ENCODE assay signal across 8 mouse cellular contexts in the genomic region with DNA sequence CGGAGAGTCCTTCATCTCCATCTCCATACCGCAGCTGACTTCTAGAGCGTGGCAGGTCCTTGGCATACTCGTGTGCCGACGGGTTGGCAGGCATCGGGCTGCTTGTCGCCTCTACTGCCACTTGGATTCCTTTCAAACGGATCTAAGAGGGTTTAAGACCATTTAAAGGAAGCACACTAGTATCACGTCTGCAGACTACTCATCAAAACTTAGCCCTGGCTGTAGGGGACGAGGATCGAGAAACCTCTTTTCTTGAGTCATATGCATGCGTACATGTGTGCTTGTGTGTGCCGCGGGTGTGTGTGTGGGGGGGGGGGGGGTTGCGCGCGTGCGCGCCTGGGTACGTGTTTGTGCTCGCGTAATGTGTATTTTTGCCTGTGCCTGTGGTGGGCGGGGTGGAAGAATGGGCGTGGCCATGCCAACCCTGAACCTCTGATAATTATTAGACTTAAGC. TPM values are rescaled to one million over a fixed set of nuclear protein-coding genes. Genes with fewer than 3 reads are reported as not detected.
DNase-seq lines count a peak whose midpoint lies in the region; ATAC-seq lines count a peak whose summit lies in the region.

No protein-coding gene starts in this region.

- H3K36me3 ChIP-seq in embryonic facial prominence, embryonic 12.5 days: peaks cover 3% of the 10 kb centered on the region; the same call in 1 of the 2 replicates
- peaks cover 3% of the 10 kb centered on the region; the same call in 1 of the 2 replicates for H3K36me3 ChIP-seq in liver, embryonic 12.5 days
- no peaks in the 10 kb centered on the region; the same call in 1 of the 2 replicates for H3K36me3 ChIP-seq in stomach, embryonic 16.5 days (ENCODE audit: control insufficient read depth, insufficient read depth, low read length)

- 0% methylated on average over 25 of the region's 25 CpGs for WGBS in embryonic facial prominence, embryonic 12.5 days
- WGBS in liver, embryonic 12.5 days (ENCODE audit: insufficient replicate concordance): under 1% methylated on average over 20 of the region's 25 CpGs
- under 1% methylated on average over 25 of the region's 25 CpGs for WGBS in stomach, embryonic 16.5 days

- ATAC-seq in embryonic facial prominence, embryonic 12.5 days (ENCODE audit: insufficient number of reproducible peaks, insufficient read depth, low FRiP score, low TSS enrichment): 0 out of 2 replicates have a peak, but pooled peaks have one; percentile 9
- ATAC-seq in liver, embryonic 12.5 days: peak; percentile 51
- peak; percentile 62 for ATAC-seq in stomach, embryonic 16.5 days (ENCODE audit: insufficient read depth, low FRiP score)

- H3K4me2 ChIP-seq in embryonic facial prominence, embryonic 12.5 days (replicated peaks): peak overlapping the region; percentile 68
- H3K4me2 ChIP-seq in liver, embryonic 12.5 days: peak overlapping the region; percentile 94
- peak overlapping the region; percentile 94 for H3K4me2 ChIP-seq in stomach, embryonic 16.5 days (ENCODE audit: low read depth, low read length)

- H3K4me3 ChIP-seq in embryonic facial prominence, embryonic 12.5 days: peak overlapping the region; percentile 85
- peak overlapping the region; percentile 89 for H3K4me3 ChIP-seq in liver, embryonic 12.5 days
- peak overlapping the region; percentile 89 for H3K4me3 ChIP-seq in stomach, embryonic 16.5 days (replicated peaks; ENCODE audit: low read length)

- no peaks in the 10 kb centered on the region for H3K27me3 ChIP-seq in embryonic facial prominence, embryonic 12.5 days
- H3K27me3 ChIP-seq in liver, embryonic 12.5 days (replicated peaks): no peaks in the 10 kb centered on the region
- H3K27me3 ChIP-seq in stomach, embryonic 16.5 days (ENCODE audit: control insufficient read depth, insufficient read depth, low read length): no peaks in the 10 kb centered on the region

- peak overlapping the region; percentile 52 for H3K9ac ChIP-seq in embryonic facial prominence, embryonic 12.5 days
- H3K9ac ChIP-seq in liver, embryonic 12.5 days: peak overlapping the region; percentile 84
- H3K9ac ChIP-seq in stomach, embryonic 16.5 days (ENCODE audit: low read length): peak overlapping the region; percentile 84

- DNase-seq in B cell, adult 2 months: peak; percentile 82 to 84
- peak; percentile 71 for DNase-seq in adrenal gland, postnatal 10 days
- peak; percentile 66 to 68 for DNase-seq in heart, adult 9 months (ENCODE audit: low spot score in 2 of 2)
- DNase-seq in kidney, adult 9 months: peak; percentile 91
- peak; percentile 89 for DNase-seq in naive thymus-derived CD4-positive, alpha-beta T cell, adult 2 months (ENCODE audit: low read depth)

- peak overlapping the region; percentile 91 for H3K27ac ChIP-seq in embryonic facial prominence, embryonic 12.5 days
- peak overlapping the region; percentile 94 for H3K27ac ChIP-seq in liver, embryonic 12.5 days
- peak overlapping the region; percentile 96 for H3K27ac ChIP-seq in stomach, embryonic 16.5 days (ENCODE audit: low read length)

- H3K9me3 ChIP-seq in embryonic facial prominence, embryonic 12.5 days: no peaks in the 10 kb centered on the region
- H3K9me3 ChIP-seq in liver, embryonic 12.5 days (replicated peaks): no peaks in the 10 kb centered on the region
- no peaks in the 10 kb centered on the region for H3K9me3 ChIP-seq in stomach, embryonic 16.5 days (replicated peaks; ENCODE audit: control insufficient read depth, low read length)

- H3K4me1 ChIP-seq in embryonic facial prominence, embryonic 12.5 days: peaks cover 7% of the 10 kb centered on the region
- H3K4me1 ChIP-seq in liver, embryonic 12.5 days: peaks cover 39% of the 10 kb centered on the region
- H3K4me1 ChIP-seq in stomach, embryonic 16.5 days (ENCODE audit: control insufficient read depth, insufficient read depth, low read length): peaks cover 12% of the 10 kb centered on the region

RNA-seq across cellular contexts. Expression of a gene that starts 0.7 kb away (rescaled TPM):
- 10 to 100 TPM in 1 of 2 experiments, 1 to 10 TPM in 1; 9.8 to 10.3 TPM for total RNA-seq in adrenal gland, postnatal 10 days (2021)
- polyA plus RNA-seq in embryonic facial prominence, embryonic 12.5 days (2016; fragmentation: Nextera tagmentation; extraction: Ambion mirVana): 69.8 and 70.9 TPM in 2 replicates
- 26.9 and 27.8 TPM in 2 replicates for polyA plus RNA-seq in liver, embryonic 12.5 days (2016; fragmentation: Nextera tagmentation; extraction: Ambion mirVana)
- polyA plus RNA-seq in stomach, embryonic 16.5 days (2015; fragmentation: Nextera tagmentation; extraction: Ambion mirVana): 22.3 and 24.7 TPM in 2 replicates

RNA-seq across cellular contexts. Expression of a gene that starts 23.4 kb away (rescaled TPM):
- total RNA-seq in adrenal gland, postnatal 10 days (2021): 10 to 100 TPM; 79.0 to 96.4 TPM
- polyA plus RNA-seq in embryonic facial prominence, embryonic 12.5 days (2016; fragmentation: Nextera tagmentation; extraction: Ambion mirVana): 414 and 455 TPM in 2 replicates
- 380 and 430 TPM in 2 replicates for polyA plus RNA-seq in liver, embryonic 12.5 days (2016; fragmentation: Nextera tagmentation; extraction: Ambion mirVana)
- 221 and 345 TPM in 2 replicates for polyA plus RNA-seq in stomach, embryonic 16.5 days (2015; fragmentation: Nextera tagmentation; extraction: Ambion mirVana)

RNA-seq across cellular contexts. Expression of a gene that starts 32.6 kb away (rescaled TPM):
- 1 to 10 TPM in 1 of 2 experiments, under 1 TPM in 1; 0.45 to 1.2 TPM for total RNA-seq in adrenal gland, postnatal 10 days (2021)
- 2.9 and 3.2 TPM in 2 replicates for polyA plus RNA-seq in embryonic facial prominence, embryonic 12.5 days (2016; fragmentation: Nextera tagmentation; extraction: Ambion mirVana)
- 0.18 TPM in 1 of 2 replicates, not detected in the other for polyA plus RNA-seq in liver, embryonic 12.5 days (2016; fragmentation: Nextera tagmentation; extraction: Ambion mirVana)
- polyA plus RNA-seq in stomach, embryonic 16.5 days (2015; fragmentation: Nextera tagmentation; extraction: Ambion mirVana): 0.74 and 0.81 TPM in 2 replicates

Comparison
In these comparisons a context has a peak if more than half of its experiments do, and no peak if none do; other contexts are left out.
1. Peak in every context shown above with its lines: DNase-seq, ATAC-seq, H3K4me3 ChIP-seq and H3K27ac ChIP-seq.
2. ATAC-seq: peak in every context shown above with its lines; median percentile 62 in stomach, embryonic 16.5 days; 51 in liver, embryonic 12.5 days; 9 in embryonic facial prominence, embryonic 12.5 days.